Mouse (Mus musculus) macrophage (primary cell): ENCODE measurements around the gene Opn5. TPM values are rescaled to one million over a fixed set of nuclear protein-coding genes. Genes with fewer than 3 reads are reported as not detected.

Experiments used
- H3K27ac ChIP-seq: fragments of 350-480 bp; formaldehyde crosslinking; 2 replicates; pipeline ENCODE4 v1.9.0; 2021
- H3K36me3 ChIP-seq: fragments of 350-480 bp; formaldehyde crosslinking; 2 replicates; pipeline ENCODE4 v1.9.0; 2021; ENCODE audit errors: inconsistent target
- H3K4me3 ChIP-seq: fragments of 350-480 bp; formaldehyde crosslinking; 2 replicates; pipeline ENCODE4 v1.9.0; 2021; ENCODE audit errors: inconsistent target
- H3K79me2 ChIP-seq: fragments of 350-480 bp; formaldehyde crosslinking; 2 replicates; pipeline ENCODE4 v1.9.0; 2021; ENCODE audit errors: inconsistent target
- WGBS: methylation state at CpG from one replicate; pipeline ENCODE4 v1.1.7; 2026; ENCODE audit warnings: inconsistent platforms; ENCODE audit not compliant: missing documents; 5-methylcytosine and 5-hydroxymethylcytosine counted together
- polyA plus RNA-seq: library from polyadenylated mRNA; stranded (reverse); fragments of 250-400 nt; gene quantifications from 3 replicates; pipeline ENCODE4 v1.2.4, GENCODE M21; 2018; ENCODE audit warnings: inconsistent platforms

Gene Opn5
- polyA plus RNA-seq, 1 experiment from 2014 or later = not detected

- 88% methylated on average over 2 of the region's 2 CpGs for WGBS
- no peak overlapping the region for H3K4me3 ChIP-seq
Measured at GRCm38 (mm10) chr17:42549578-42549977, 61.6 kb downstream of the Opn5 start.

GRCm38 (mm10) chr17:42530147-42530546 is 81.0 kb downstream of the Opn5 start:
- Histone ChIP-seq H3K4me3 (no peak overlapping the region), H3K79me2 (no peaks in the 10 kb centered on the region), H3K27ac (no peak overlapping the region), H3K36me3 (no peaks in the 10 kb centered on the region)
- WGBS = 86% methylated on average over 5 of the region's 5 CpGs

More at GRCm38 (mm10) chr17:42549578-42549977, 61.6 kb downstream of the Opn5 start:
- no peaks in the 10 kb centered on the region for H3K36me3 ChIP-seq
- H3K79me2 ChIP-seq = no peaks in the 10 kb centered on the region
- H3K27ac ChIP-seq = no peak overlapping the region

DNA sequence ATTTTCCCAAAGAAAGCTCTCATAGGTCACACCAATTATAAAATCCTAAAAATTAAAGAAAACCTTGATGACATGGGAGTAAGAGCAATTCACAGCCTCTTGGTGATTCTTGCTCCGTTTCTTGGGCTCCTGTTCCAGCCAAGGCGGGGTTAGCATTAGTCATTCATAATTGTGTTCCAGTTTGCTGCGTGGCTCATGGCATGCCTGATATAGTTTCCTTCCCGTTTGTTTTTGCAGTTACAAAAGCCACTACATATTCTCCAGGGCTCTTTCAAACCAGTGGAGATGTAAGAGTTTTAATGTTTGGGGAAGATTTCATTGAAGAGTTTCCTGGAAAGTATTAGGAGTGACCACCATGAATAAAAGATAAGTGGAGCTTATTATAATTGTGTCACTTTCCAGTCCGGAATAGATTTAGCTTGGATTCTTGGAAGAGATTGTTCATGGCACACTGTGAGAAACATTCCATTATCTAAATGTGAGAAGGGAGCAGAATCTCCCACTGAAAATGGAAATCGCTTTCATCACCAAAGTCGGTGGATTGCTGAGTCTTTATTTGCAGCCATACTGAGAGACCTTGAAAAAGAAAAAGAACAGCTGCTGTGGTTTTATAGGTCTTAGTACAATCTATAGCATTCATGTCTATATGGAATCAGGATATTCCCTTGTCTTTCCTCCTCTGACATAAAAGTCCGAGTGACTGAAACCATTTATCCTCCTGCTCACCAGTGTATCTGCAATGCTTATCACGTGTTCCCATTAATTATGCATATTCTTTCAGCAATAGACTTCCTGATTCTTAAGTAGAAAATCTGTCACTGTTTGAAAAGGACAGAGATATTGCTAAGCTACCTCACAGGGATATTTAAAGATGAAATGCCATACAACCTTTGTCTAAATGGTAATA is 101.6 kb downstream of the Opn5 start:
- Histone ChIP-seq H3K27ac (no peak overlapping the region), H3K79me2 (no peaks in the 10 kb centered on the region), H3K4me3 (no peak overlapping the region), H3K36me3 (no peaks in the 10 kb centered on the region)
- 85% methylated on average over 9 of the region's 9 CpGs for WGBS

Other genes starting within 250 kb of the Opn5 start
- gene Adgrf4, start 80.9 kb upstream of the Opn5 start, polyA plus RNA-seq = not detected in 3 replicates
- gene Adgrf2, start 130.8 kb upstream of the Opn5 start, polyA plus RNA-seq = not detected in 3 replicates